Mouse (Mus musculus) erythroblast, adult 5-6 weeks (primary cell): ENCODE measurements around the gene Gm26558. TPM values are rescaled to one million over a fixed set of nuclear protein-coding genes. Genes with fewer than 3 reads are reported as not detected.

Source experiments
- ATAC-seq: replicated peaks from 2 replicates; pipeline ENCODE4 v1.8.0; 2016; ENCODE audit warnings: moderate number of reproducible peaks, mild to moderate bottlenecking, moderate TSS enrichment, inconsistent platforms; ENCODE audit not compliant: poor library complexity, low FRiP score, severe bottlenecking
- total RNA-seq, 2 experiments: library from RNA; stranded (forward) in 1 of 2; stranded (reverse) in 1 of 2; fragments of 150-400 nt in 1 of 2; fragments of 200-764, 138-1000 nt in 1 of 2; gene quantifications; 2 replicates each; pipeline versions ENCODE4 v1.2.3 to v1.2.4; 2015 to 2017; ENCODE audit warnings: low replicate concordance in 2 of 2

Gene Gm26558
- total RNA-seq, 2 experiments from 2014 or later: not detected

DNA sequence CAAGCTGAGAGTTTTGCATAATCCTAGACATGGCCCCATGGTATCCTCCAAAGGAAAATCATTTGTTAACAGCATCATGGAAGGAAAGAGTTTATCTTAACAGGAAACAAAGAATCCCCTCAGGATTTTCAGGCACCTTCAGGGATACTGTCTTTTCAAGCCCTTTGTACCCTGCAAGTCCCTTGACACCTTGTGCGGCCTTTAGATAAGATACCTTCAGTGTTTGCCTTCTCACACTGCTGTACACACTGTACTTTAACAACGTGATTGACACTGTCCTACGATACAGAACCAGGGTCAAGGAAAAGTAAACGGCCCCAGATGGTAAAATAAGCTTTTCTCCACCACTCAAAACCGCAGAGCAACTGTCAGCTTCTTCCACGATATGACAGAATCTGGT, 10.1 kb downstream of the Gm26558 start:
- no peak for ATAC-seq

DNA sequence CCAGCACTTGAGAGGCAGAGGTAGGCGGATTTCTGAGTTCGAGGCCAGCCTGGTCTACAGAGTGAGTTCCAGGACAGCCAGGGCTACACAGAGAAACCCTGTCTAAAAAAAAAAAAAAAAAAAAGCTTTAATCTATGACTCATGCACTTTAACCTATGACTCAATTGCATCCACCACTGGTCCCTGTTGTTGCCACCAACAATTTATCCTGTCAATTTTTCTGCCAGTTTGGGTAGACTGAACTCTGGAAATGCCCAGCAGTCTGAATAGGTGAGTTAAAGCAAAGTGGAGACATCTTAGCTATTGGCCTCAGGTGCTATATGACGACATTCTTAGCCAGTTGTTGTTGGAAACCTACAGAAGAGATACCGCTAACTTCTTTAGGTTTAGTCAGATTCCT, 12.4 kb downstream of the Gm26558 start:
- no peak for ATAC-seq

- no peak for ATAC-seq
These were observed 13.6 kb downstream of the Gm26558 start for GRCm38 (mm10) chr2:70648271-70648670.

DNA sequence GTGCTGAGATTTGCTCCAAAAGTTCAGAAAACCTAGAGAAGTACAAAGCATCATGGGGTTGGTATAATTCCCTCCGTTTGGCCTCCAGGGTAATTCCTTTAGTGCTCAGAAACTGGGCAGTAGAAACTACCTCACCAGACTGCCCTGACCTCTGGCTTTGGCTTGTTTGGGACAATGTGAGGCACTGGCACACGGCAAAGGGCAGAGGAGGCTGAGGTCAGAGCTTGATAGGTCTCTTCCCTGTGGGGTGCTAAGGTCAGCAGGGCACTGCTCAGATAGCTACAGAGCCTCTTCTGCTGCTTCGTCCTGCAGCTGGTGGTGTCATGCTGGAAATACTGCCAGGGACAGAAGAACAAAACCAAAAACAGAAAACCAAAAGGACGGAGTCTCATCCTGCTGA, 14.2 kb downstream of the Gm26558 start:
- no peak for ATAC-seq

- no peak for ATAC-seq
These were observed 16.6 kb downstream of the Gm26558 start for GRCm38 (mm10) chr2:70645266-70645780.

DNA sequence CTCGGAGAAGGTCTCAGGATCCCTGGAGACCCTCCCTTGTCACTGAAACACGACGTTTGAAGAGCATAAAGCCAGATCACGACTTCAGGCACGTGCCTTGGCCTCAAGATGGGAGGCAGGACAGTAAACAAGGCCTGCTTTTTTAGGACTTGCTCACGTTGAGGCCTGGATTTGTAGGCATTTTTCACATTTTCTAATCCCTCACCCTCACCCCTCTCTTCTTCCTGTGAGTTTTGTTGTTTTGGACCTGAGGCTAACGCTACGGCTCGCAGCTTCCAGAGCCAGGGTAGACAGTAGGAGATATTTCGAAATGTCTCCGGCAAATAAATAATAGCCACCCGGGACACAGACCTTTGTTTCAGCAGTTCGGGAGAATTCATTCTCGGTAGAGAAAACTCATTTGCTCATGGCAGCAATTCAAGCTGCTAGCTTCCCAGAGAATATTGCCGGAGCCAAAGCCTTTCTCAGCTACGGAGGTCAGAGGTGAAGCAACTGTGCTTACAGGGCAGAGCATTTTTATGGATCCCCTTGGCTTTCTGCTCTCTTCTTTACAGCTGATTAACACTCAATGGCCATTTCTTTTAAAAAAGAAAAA, 18.8 kb downstream of the Gm26558 start:
- ATAC-seq: no peak

GRCm38 (mm10) chr2:70640968-70641367, 20.9 kb downstream of the Gm26558 start:
- no peak for ATAC-seq

- ATAC-seq: no peak
These were observed 27.7 kb downstream of the Gm26558 start for GRCm38 (mm10) chr2:70634028-70634690.

DNA sequence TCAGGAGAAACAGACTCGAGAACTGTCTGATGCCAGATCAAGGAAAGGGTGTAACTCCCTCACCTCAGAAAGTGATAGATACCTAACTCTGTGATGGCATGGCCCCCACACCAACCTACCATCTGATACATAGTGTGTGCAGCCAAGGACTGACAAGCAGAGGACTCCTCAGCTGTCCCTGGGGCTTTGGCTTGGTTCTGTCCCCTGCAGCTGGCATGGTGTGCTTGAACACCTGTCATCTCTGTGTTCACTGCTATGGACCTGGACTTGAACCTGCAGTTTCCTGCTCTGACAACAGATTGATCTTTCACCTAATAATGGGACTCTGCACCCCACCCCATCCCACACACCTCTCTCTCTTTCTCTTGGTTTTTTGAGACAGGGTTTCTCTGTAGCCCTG, 29.5 kb downstream of the Gm26558 start:
- no peak for ATAC-seq

DNA sequence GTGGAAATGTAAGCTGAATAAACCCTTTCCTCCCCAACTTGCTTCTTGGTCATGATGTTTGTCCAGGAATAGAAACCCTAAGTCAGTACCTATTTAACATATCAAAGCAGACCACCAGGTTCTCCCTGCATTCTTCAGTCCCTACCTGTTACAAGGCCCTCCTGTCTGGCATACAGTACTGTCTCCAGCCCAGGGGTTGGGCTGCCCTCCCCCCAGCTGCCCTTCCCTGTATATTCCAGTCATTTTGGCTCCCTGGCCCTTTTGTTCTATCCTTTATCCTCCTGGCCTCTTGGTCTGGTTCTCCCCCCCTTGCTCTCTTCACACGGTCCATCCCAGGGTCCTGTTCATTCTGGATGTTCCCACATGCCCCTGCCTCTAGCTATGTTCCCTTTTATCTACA, 30.6 kb downstream of the Gm26558 start:
- ATAC-seq: no peak

DNA sequence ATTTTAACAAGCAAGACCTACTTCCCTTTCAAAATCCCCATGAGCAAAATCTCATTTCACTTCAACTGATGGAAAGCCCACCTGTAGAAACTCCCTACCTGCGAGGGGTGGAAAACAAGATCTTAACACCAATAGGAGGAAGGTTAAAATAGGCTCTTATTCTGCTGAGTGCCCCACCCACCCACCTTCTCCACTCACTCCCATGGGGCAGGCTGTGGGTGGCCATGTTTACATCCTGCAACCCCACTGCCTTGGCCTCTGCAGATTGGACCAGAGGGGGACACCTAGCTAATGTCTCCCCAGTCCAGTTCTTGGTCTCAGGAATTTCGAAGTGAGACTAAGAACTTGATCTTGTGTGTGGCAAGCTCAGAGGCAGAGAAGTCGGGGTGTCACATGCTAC, 32.0 kb downstream of the Gm26558 start:
- ATAC-seq: no peak

GRCm38 (mm10) chr2:70629339-70629761, 32.6 kb downstream of the Gm26558 start:
- ATAC-seq: no peak

DNA sequence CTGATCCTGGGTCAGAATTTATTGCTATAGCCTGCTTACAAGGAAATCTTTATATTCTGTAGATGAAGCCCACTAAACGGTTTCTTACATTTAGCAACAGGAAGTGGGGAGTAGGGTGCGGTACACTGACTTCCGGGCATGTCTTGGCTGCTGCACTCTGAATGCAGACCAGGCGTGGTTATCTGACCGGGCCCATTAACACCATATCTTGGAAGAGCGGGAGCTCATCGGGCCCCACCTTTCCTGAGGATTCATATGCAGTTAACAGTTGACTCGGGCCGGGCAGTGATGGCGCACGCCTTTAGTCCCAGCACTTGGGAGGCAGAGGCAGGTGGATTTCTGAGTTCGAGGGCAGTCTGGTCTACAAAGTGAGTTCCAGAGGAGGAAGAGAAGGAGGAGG, 33.5 kb downstream of the Gm26558 start:
- ATAC-seq: no peak

DNA sequence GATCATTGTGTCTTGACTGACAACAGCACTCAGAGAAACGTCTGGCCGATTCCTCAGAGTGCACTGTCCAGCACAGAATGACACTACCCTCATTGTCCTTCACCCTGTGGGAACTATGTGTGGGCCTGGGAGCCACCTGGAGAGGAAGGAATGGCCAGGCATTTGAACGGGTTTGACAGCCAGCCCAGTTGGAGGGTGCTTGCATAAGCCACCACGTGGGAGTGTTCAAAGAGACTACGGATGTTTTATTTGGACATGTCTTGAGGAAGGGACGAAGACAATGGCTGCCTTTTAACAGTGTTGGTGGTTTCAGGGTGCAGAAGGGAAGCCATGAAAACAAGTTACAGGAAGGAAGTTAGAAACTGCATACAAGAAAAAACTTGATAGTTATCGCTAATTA, 36.1 kb downstream of the Gm26558 start:
- ATAC-seq: no peak

GRCm38 (mm10) chr2:70622244-70622643, 39.7 kb downstream of the Gm26558 start:
- ATAC-seq: no peak

- ATAC-seq: no peak
These were observed 41.7 kb downstream of the Gm26558 start for GRCm38 (mm10) chr2:70620225-70620624.

GRCm38 (mm10) chr2:70619232-70619835, 42.6 kb downstream of the Gm26558 start:
- no peak for ATAC-seq

- no peak for ATAC-seq
These were observed 45.3 kb downstream of the Gm26558 start for GRCm38 (mm10) chr2:70616617-70617016.

- no peak for ATAC-seq
These were observed 45.8 kb downstream of the Gm26558 start for GRCm38 (mm10) chr2:70616076-70616475.

GRCm38 (mm10) chr2:70614745-70615351, 47.1 kb downstream of the Gm26558 start:
- ATAC-seq: no peak
